Mouse (Mus musculus) forebrain, embryonic 13.5 days (tissue): ENCODE measurements around the gene Pafah1b2. TPM values are rescaled to one million over a fixed set of nuclear protein-coding genes. Genes with fewer than 3 reads are reported as not detected.

Experiments
- ATAC-seq: fragments of 200-750 bp; cut with Nextera tagmentation; 2 replicates; pipeline ENCODE4 v1.8.0; 2017
- H3K27ac ChIP-seq: fragments of 300-500 bp; sonication (generic); 2 replicates; pipeline ENCODE4 v1.5.1; 2015; ENCODE audit warnings: inconsistent platforms, mild to moderate bottlenecking, moderate library complexity
- H3K27me3 ChIP-seq: fragments of 300-500 bp; sonication (generic); 2 replicates; pipeline ENCODE4 v1.6.1; 2015; ENCODE audit warnings: mild to moderate bottlenecking, inconsistent platforms
- H3K36me3 ChIP-seq: fragments of 300-500 bp; sonication (generic); 2 replicates; pipeline ENCODE4 v1.6.1; 2015; ENCODE audit warnings: mild to moderate bottlenecking, inconsistent platforms; ENCODE audit not compliant: poor library complexity, severe bottlenecking
- H3K4me1 ChIP-seq: fragments of 300-500 bp; sonication (generic); 2 replicates; pipeline ENCODE4 v1.6.1; 2015; ENCODE audit warnings: inconsistent platforms
- H3K4me2 ChIP-seq: fragments of 300-500 bp; sonication (generic); 2 replicates; pipeline ENCODE4 v1.6.1; 2015; ENCODE audit warnings: inconsistent platforms, mild to moderate bottlenecking, moderate library complexity
- H3K4me3 ChIP-seq: fragments of 300-500 bp; sonication (generic); 2 replicates; pipeline ENCODE4 v1.5.1; 2015; ENCODE audit warnings: mild to moderate bottlenecking, inconsistent platforms
- H3K9ac ChIP-seq: fragments of 300-500 bp; sonication (generic); 2 replicates; pipeline ENCODE4 v1.6.1; 2015; ENCODE audit warnings: mild to moderate bottlenecking, inconsistent platforms
- H3K9me3 ChIP-seq: fragments of 300-500 bp; sonication (generic); replicated peaks from 2 replicates; pipeline ENCODE4 v1.6.1; 2016; ENCODE audit warnings: inconsistent platforms
- WGBS: fragments of 180-500 bp; shearing (Covaris S2); methylation state at CpG from one replicate; pipeline ENCODE4 v1.1.7; 2015; 5-methylcytosine and 5-hydroxymethylcytosine counted together
- polyA plus RNA-seq: library from polyadenylated mRNA; unstranded; fragments of >200 nt; fragmentation: Nextera tagmentation; extraction: Ambion mirVana; gene quantifications from 2 replicates; pipeline ENCODE4 v1.2.1, GENCODE M21; 2015

Gene Pafah1b2
- polyA plus RNA-seq, 1 experiment from 2014 or later, result 277 TPM

DNA sequence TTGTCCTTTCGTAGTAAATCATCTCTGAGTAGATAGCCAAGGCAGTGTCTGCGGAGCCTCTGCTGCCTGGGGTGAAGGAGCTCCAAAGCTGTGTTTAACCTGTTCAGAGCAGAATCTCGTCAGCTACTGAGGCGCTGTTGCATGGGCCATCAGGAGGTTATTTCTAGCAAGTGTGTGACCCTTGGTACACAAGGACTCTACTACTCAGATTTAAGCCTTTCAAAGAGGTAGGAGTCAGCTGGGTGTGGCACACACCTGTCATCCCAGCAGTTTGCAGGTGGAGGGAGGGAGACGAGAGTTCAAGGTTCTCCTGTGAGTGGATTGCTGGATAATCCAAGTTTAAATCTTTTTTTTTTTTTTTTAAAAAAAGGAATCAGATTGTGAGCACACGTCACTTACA, 7.5 kb upstream of the Pafah1b2 start:
- WGBS, result 87% methylated on average over 6 of the region's 6 CpGs
- Histone ChIP-seq H3K4me3 (no peak overlapping the region), H3K9me3 (no peaks in the 10 kb centered on the region), H3K4me1 (peaks cover 28% of the 10 kb centered on the region), H3K4me2 (no peak overlapping the region), H3K36me3 (no peaks in the 10 kb centered on the region), H3K9ac (no peak overlapping the region), H3K27me3 (no peaks in the 10 kb centered on the region), H3K27ac (no peak overlapping the region)
- no peak for ATAC-seq

DNA sequence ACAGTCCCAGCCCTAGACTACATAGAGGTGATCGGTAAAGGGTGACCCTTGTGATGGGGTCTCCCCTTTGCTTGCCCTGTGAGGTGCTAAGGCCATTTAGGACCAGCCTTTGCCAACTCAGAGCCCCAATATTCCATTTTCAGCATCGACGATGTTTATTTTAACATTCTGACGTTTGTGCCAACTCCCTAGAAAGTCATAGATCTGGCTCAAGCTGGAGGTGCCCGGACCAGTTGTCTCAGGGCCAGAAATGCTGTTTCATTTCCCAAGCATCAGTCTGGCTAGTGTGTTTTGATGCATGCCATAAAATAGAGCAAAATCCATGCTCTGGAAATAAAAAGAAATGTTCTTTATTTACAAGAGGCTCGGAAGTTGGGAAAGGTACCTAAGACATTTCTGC, 5.8 kb upstream of the Pafah1b2 start:
- Histone ChIP-seq H3K4me2 (no peak overlapping the region), H3K9ac (no peak overlapping the region), H3K27ac (no peak overlapping the region), H3K4me3 (no peak overlapping the region), H3K27me3 (no peaks in the 10 kb centered on the region), H3K36me3 (no peaks in the 10 kb centered on the region), H3K4me1 (peaks cover 44% of the 10 kb centered on the region), H3K9me3 (no peaks in the 10 kb centered on the region)
- ATAC-seq, result no peak
- 92% methylated on average over 6 of the region's 6 CpGs for WGBS

DNA sequence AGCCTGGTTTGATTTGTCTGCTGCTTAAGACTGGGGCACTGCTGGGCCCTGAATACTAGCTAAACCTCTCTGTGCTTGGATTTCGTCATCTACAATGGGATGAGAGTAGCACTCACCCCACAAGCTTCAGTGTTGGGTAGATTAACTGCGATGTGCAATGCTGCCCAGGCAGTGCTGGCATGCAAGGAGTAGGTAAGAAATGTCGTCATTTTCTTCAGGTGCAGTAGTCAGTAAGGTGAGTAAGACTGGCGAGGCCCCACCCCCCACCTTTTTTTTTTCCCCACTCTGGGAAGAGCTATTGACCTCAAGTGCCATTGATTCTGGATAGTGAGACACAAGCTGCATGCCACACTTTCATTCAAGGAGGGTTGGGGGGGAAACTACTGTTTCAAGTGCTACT, 3.9 kb upstream of the Pafah1b2 start:
- 36% methylated on average over 4 of the region's 4 CpGs for WGBS
- H3K27ac ChIP-seq, result no peak overlapping the region
- H3K9me3 ChIP-seq, result no peaks in the 10 kb centered on the region
- no peaks in the 10 kb centered on the region for H3K27me3 ChIP-seq
- H3K9ac ChIP-seq, result 0 out of 2 replicates have a peak overlapping the region, but pooled peaks have one; percentile 12
- peaks cover 45% of the 10 kb centered on the region for H3K4me1 ChIP-seq
- no peaks in the 10 kb centered on the region for H3K36me3 ChIP-seq
- ATAC-seq, result no peak
- no peak overlapping the region for H3K4me3 ChIP-seq
- H3K4me2 ChIP-seq, result peak overlapping the region; percentile 20

DNA sequence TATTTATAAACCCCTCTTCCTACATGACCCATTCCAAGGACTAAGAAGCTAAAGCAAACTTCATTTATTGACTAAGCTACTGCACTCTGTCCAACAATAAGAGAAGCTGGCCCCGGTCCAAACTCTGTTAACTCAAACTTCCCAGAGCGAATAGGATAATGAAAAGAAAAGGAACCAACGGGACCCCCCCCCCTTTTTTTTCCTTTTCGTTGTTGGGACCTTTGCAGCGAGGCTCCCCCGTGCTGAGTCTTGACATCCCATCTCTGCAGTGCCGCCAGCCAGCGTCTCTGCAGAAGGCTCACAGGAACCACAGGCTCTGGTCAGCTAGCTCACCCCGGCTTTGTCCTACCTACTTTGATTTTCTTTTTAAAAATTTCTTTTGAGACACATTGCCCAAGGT, 3.3 kb upstream of the Pafah1b2 start:
- no peak overlapping the region for H3K9ac ChIP-seq
- no peaks in the 10 kb centered on the region for H3K36me3 ChIP-seq
- H3K4me2 ChIP-seq, result peak overlapping the region; percentile 81
- no peak for ATAC-seq
- H3K27me3 ChIP-seq, result no peaks in the 10 kb centered on the region
- peak overlapping the region; percentile 44; the same call in 1 of the 2 replicates for H3K27ac ChIP-seq
- WGBS, result 4% methylated on average over 9 of the region's 9 CpGs
- no peaks in the 10 kb centered on the region for H3K9me3 ChIP-seq
- H3K4me1 ChIP-seq, result peaks cover 48% of the 10 kb centered on the region
- no peak overlapping the region for H3K4me3 ChIP-seq

DNA sequence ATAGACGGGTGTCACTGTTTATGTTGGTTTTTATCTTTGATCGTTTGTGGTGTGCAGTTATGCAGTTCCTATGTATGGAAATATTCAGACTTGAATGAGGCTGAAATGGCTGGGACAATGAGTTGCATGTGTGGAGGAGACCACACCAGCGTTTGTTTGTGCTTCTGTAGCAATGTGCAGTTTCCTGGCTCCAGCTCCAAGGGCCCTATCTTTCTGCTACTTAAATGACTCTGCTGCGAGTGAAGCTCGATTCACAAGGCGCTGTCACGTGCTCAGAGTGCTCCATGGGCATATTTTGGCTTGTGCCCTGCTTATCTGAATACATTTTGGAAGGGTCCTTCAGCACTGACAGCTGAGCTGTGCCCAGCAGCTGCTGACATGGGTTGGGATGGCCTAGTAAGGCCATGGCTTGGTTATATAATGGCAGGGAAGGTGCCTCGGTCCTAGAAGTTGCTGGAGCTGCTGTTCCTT, 2.6 kb upstream of the Pafah1b2 start:
- no peaks in the 10 kb centered on the region for H3K9me3 ChIP-seq
- WGBS, result 26% methylated on average over 8 of the region's 8 CpGs
- H3K4me3 ChIP-seq, result peak overlapping the region; percentile 1; the same call in 1 of the 2 replicates
- H3K4me2 ChIP-seq, result peak overlapping the region; percentile 81
- no peaks in the 10 kb centered on the region for H3K36me3 ChIP-seq
- ATAC-seq, result no peak
- H3K4me1 ChIP-seq, result peaks cover 48% of the 10 kb centered on the region
- H3K9ac ChIP-seq, result peak overlapping the region; percentile 21; the same call in 1 of the 2 replicates
- H3K27ac ChIP-seq, result peak overlapping the region; percentile 44
- no peaks in the 10 kb centered on the region for H3K27me3 ChIP-seq

DNA sequence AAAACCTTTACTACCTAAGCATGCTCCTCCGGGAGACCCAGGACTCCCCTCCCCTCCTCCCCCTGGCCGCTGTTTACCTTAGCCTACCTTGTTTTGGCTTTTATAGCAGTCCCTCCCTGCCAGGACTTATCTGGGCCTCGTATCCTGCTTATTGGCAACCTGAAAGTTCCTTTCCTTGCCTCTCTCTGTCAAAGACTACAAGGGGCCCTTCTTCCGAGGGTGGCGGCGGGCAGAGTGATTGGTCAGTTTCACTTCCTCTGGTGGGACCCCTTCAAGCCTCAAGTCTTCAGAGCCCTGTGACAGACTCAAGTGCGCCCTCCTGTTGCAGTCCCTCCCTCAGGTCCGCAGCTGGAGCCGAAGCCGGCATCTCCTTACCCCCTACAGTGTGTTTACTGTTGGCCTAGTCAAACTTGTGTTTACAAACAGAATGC, 1.8 kb upstream of the Pafah1b2 start:
- Histone ChIP-seq H3K9ac (peak overlapping the region; percentile 50; the same call in 1 of the 2 replicates), H3K9me3 (no peaks in the 10 kb centered on the region), H3K4me1 (peaks cover 48% of the 10 kb centered on the region), H3K4me3 (peak overlapping the region; percentile 97), H3K27me3 (no peaks in the 10 kb centered on the region), H3K4me2 (peak overlapping the region; percentile 81), H3K27ac (no peak overlapping the region), H3K36me3 (no peaks in the 10 kb centered on the region)
- ATAC-seq, result no peak
- under 1% methylated on average over 10 of the region's 10 CpGs for WGBS

DNA sequence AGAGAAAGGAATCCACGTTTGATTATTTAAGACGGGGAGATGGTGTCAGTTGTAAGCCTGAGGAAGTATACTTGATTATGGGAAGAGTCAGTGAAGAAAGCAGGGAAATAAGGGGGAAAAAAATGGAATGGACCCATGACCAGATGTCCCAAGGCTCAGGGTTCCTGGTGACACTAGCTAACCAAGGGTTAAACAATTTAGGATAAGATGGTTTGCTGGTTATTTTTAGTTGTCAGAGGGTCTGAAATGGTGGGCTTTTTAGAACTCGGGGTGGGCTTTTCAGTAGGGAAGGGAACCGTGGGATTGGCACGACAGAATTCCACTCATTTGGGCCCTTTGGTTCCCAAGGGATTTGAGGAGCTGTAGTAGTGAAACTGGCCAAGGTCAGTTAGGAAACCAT, 1.1 kb upstream of the Pafah1b2 start:
- Histone ChIP-seq H3K9me3 (no peaks in the 10 kb centered on the region), H3K36me3 (no peaks in the 10 kb centered on the region), H3K9ac (peak overlapping the region; percentile 98), H3K4me2 (peak overlapping the region; percentile 81), H3K27ac (peak overlapping the region; percentile 83; the same call in 1 of the 2 replicates), H3K4me1 (peaks cover 48% of the 10 kb centered on the region), H3K4me3 (peak overlapping the region; percentile 97), H3K27me3 (no peaks in the 10 kb centered on the region)
- WGBS, result 3% methylated on average over 5 of the region's 5 CpGs
- no peak for ATAC-seq

DNA sequence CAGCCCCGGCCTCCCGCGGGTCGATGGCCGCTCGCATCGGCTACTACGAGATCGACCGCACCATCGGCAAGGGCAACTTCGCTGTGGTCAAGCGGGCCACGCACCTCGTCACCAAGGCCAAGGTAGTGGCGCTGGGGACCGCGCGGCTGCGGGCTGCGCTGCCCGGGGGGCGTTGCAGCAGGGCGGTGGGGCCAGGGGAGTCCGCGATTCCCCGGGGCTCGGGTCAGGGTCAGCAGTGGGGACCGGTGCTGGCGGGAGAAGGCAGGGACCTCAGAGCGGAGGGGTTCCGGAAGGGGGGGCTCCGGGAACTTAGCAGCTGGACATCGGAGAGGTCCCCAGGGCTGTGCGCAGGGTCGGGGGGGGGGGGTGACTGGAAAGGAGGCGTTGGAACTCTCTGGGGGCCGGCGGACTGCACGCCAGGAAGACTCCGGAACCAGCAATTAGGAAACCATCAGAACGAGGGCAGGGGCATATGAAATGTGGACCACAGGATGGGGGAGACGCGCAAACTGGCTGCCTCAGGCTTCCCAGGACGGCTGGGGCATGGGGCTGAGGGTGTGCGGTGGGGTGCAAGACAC, 608 bp upstream of the Pafah1b2 start:
- Histone ChIP-seq H3K4me2 (peak overlapping the region; percentile 81), H3K4me3 (peak overlapping the region; percentile 97), H3K36me3 (no peaks in the 10 kb centered on the region), H3K27ac (peak overlapping the region; percentile 83), H3K27me3 (no peaks in the 10 kb centered on the region), H3K9me3 (no peaks in the 10 kb centered on the region), H3K9ac (peak overlapping the region; percentile 98), H3K4me1 (peaks cover 48% of the 10 kb centered on the region)
- ATAC-seq, result peak; percentile 64
- under 1% methylated on average over 38 of the region's 46 CpGs for WGBS

DNA sequence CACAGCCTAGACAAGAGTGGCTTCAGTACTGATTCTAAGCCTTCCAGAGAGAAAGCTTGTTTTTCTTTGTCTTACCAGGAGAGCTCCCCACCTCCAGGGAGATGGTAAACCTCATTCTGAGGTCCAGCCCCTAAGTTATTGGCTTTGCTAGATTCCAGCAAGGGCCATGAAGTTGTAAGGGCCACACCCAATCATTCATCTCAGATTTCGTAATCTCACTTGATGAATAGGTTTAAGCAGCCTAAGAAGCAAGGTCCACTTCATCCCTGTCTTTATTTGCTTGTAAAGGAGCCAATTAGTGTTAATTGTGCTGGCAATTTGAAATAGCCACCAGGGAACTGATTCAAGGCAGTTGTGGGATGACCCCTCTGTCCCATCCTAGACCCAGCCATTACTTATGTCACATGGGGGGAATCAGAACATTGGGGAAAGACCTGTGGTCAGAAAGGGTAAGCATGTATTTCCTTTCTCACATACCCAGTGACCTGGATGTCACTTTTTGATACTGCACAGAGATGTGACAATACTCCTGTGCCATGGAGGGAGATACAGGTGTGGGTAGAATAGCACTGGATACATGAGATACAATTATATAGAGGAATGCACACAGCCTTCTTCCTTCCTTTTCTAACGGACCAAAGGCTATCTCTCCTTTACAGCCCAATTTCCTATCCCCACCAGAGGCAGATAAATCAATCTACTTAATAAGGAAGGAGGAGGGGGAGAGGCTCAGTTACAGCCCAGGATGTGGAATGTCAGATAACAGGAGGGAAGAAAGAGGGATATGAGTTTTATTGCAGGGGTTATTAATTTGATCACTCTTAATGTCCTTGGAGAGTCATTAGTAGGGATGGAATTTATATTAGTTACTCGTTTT, 1.2 kb downstream of the Pafah1b2 start:
- Histone ChIP-seq H3K4me1 (peaks cover 42% of the 10 kb centered on the region), H3K27ac (no peak overlapping the region), H3K4me3 (peak overlapping the region; percentile 97; the same call in 1 of the 2 replicates), H3K9me3 (no peaks in the 10 kb centered on the region), H3K27me3 (no peaks in the 10 kb centered on the region), H3K36me3 (no peaks in the 10 kb centered on the region), H3K9ac (peak overlapping the region; percentile 98), H3K4me2 (peak overlapping the region; percentile 81)
- WGBS, result 48% methylated on average over 3 of the region's 3 CpGs
- ATAC-seq, result no peak

DNA sequence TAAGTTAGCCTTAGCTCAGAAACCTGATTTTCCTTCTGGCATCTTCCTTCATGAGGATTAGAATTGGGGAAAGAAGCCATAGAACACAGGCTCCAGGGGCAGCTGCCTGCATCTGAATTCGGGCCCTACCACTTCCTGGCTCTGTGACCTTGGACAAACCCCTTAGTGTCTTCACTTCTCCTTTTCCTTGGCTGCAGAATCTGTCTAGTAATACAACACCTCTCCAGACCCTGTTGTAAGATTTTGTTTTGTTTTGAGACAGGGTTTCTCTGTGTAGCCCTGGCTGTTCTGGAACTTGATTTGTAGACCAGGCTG, 2.9 kb downstream of the Pafah1b2 start:
- Histone ChIP-seq H3K9me3 (no peaks in the 10 kb centered on the region), H3K27ac (no peak overlapping the region), H3K27me3 (no peaks in the 10 kb centered on the region), H3K4me3 (no peak overlapping the region), H3K36me3 (no peaks in the 10 kb centered on the region), H3K4me1 (peaks cover 25% of the 10 kb centered on the region), H3K9ac (no peak overlapping the region), H3K4me2 (no peak overlapping the region)
- 93% methylated on average over 1 of the region's 1 CpGs for WGBS
- ATAC-seq, result no peak

DNA sequence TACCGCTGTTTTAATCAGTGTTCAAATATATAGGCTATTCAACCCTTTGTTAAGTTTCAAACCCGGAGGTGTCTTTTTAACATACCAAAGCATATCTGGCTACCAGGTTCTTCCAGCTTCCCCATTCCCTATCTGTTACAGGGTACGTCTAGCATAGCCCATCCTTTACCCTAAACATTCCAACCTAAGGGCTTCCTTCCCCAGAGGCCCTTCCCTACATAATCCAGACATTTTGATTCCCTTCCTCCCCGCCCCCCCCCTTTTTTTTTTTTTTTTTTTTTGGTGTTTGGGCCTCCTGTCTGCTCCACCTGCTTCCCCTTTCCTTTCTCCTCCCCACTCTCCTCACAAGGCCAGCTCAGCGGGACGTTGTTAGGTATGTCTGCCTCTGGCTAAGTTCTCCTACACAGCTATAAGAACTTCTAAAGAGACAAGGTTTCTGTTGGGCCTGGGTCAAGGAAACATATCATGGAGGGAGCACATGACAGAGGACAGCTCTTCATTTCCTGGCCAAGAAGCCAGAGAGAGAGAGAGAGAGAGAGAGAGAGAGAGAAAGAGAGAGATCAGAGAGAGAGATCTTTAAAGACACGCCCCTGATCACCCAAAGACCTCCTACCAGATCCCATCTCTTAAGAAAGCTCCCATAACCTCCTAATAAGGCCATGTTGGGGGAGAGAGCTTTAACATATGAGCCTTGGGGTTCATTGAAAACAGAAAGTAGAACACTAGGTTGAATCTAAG, 3.4 kb downstream of the Pafah1b2 start:
- no peaks in the 10 kb centered on the region for H3K27me3 ChIP-seq
- H3K9me3 ChIP-seq, result no peaks in the 10 kb centered on the region
- 73% methylated on average over 7 of the region's 7 CpGs for WGBS
- H3K9ac ChIP-seq, result no peak overlapping the region
- no peak for ATAC-seq
- H3K4me3 ChIP-seq, result no peak overlapping the region
- no peak overlapping the region for H3K27ac ChIP-seq
- no peaks in the 10 kb centered on the region for H3K36me3 ChIP-seq
- peaks cover 19% of the 10 kb centered on the region for H3K4me1 ChIP-seq
- no peak overlapping the region for H3K4me2 ChIP-seq

DNA sequence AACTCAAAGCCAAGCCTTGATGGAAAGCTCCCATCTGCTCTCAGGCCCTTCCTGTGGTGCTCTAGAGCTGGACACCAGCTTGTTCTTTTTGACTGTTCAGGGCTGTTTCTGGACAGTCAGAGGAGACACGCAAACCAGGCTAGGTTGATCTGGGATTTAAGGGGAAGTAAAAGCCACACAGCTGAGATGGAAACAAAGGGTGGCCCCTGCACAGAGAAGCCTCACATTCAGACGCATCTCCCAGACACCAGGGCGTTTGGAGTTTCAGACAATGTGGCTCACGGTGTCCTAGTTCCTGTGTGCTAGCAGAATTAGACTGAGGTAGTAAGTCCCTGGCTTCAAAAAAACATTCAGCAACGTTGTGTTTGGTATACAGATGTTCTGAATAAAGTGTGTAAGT, 6.3 kb downstream of the Pafah1b2 start:
- no peak for ATAC-seq
- Histone ChIP-seq H3K36me3 (no peaks in the 10 kb centered on the region), H3K9ac (no peak overlapping the region), H3K4me1 (peaks cover under 1% of the 10 kb centered on the region; the same call in 1 of the 2 replicates), H3K27me3 (no peaks in the 10 kb centered on the region), H3K4me3 (no peak overlapping the region), H3K27ac (no peak overlapping the region), H3K4me2 (no peak overlapping the region), H3K9me3 (no peaks in the 10 kb centered on the region)
- WGBS, result 63% methylated on average over 5 of the region's 5 CpGs
